Comparison of ENCODE assay signal across 21 mouse cellular contexts in genomic region chr14:114954287-114954686, GRCm38 (mm10).
DNase-seq lines count a peak whose midpoint lies in the region; ATAC-seq and TF ChIP-seq lines count a peak whose summit lies in the region.
"Had no signal": no experiment of that assay in that cellular context is flagged by ENCODE, and none has a peak within 500 bp of the region (broad histone marks: within the 10 kb centered on the region; RNA-seq: fewer than 3 reads in every experiment).

No protein-coding gene starts in this region.

- H3K4me3 ChIP-seq in hindbrain, embryonic 10.5 days: no peak overlapping the region
- H3K4me3 ChIP-seq in hindbrain, embryonic 16.5 days (ENCODE audit: low read length): no peak overlapping the region
- H3K4me3 ChIP-seq in midbrain, embryonic 10.5 days: no peak overlapping the region
- no peak overlapping the region for H3K4me3 ChIP-seq in midbrain, postnatal 0 days (ENCODE audit: low read depth, low read length)
- no peak overlapping the region for H3K4me3 ChIP-seq in embryonic facial prominence, embryonic 10.5 days
- H3K4me3 ChIP-seq: embryonic facial prominence, embryonic 12.5 days; forebrain, embryonic 12.5 days; forebrain, embryonic 15.5 days had no signal

- peak overlapping the region; percentile 79 for H3K27ac ChIP-seq in hindbrain, embryonic 10.5 days
- H3K27ac ChIP-seq in hindbrain, embryonic 16.5 days (ENCODE audit: low read depth, low read length): no peak overlapping the region
- H3K27ac ChIP-seq in midbrain, embryonic 10.5 days (replicated peaks): peak overlapping the region; percentile 79
- H3K27ac ChIP-seq in midbrain, postnatal 0 days (ENCODE audit: low read depth, low read length): no peak overlapping the region
- peak overlapping the region; percentile 44; the same call in 1 of the 2 replicates for H3K27ac ChIP-seq in embryonic facial prominence, embryonic 10.5 days (replicated peaks)
- H3K27ac ChIP-seq: embryonic facial prominence, embryonic 12.5 days; forebrain, embryonic 12.5 days; forebrain, embryonic 15.5 days had no signal

- no peak for TF ChIP-seq CTCF in midbrain, postnatal 0 days (IDR thresholded peaks at IDR 0.05)

- DNase-seq in embryo, embryonic 9.5 days (ENCODE audit: extremely low spot score): peak; percentile 26
- DNase-seq in embryo, embryonic 10 days (ENCODE audit: low spot score): no peak
- DNase-seq in hindbrain, embryonic 10.5 days (ENCODE audit: low spot score): no peak
- DNase-seq in midbrain, embryonic 10.5 days (ENCODE audit: low spot score): no peak
- DNase-seq in midbrain, postnatal 0 days (ENCODE audit: low spot score): no peak
- DNase-seq in embryonic facial prominence, embryonic 10.5 days (ENCODE audit: low spot score): no peak
- DNase-seq in thymus, postnatal 4 days: no peak
- DNase-seq: adrenal gland, adult 2 months; adrenal gland, postnatal 10 days; adrenal gland, postnatal 25 days; cerebellum, adult 11 months; cerebellum, adult 18-20 months; cerebellum, adult 8-10 months; cerebellum, adult 9-11 months; cerebellum, postnatal 14 days; cerebellum, postnatal 36 days; forebrain, postnatal 0 days had no signal

- no peaks in the 10 kb centered on the region for H3K9me3 ChIP-seq in hindbrain, embryonic 10.5 days
- no peaks in the 10 kb centered on the region for H3K9me3 ChIP-seq in hindbrain, embryonic 16.5 days (ENCODE audit: control insufficient read depth, low read length)
- no peaks in the 10 kb centered on the region for H3K9me3 ChIP-seq in midbrain, embryonic 10.5 days (replicated peaks)
- H3K9me3 ChIP-seq in midbrain, postnatal 0 days (ENCODE audit: low read length): no peaks in the 10 kb centered on the region
- no peaks in the 10 kb centered on the region for H3K9me3 ChIP-seq in embryonic facial prominence, embryonic 10.5 days
- H3K9me3 ChIP-seq: embryonic facial prominence, embryonic 12.5 days; forebrain, embryonic 12.5 days; forebrain, embryonic 15.5 days had no signal

- no peak overlapping the region for H3K4me2 ChIP-seq in hindbrain, embryonic 16.5 days (ENCODE audit: low read length)
- H3K4me2 ChIP-seq in midbrain, postnatal 0 days (ENCODE audit: low read depth, low read length, poor library complexity, severe bottlenecking): no peak overlapping the region
- H3K4me2 ChIP-seq: embryonic facial prominence, embryonic 12.5 days; forebrain, embryonic 12.5 days; forebrain, embryonic 15.5 days had no signal

- H3K9ac ChIP-seq in hindbrain, embryonic 16.5 days (ENCODE audit: low read depth, low read length): no peak overlapping the region
- no peak overlapping the region for H3K9ac ChIP-seq in midbrain, postnatal 0 days (replicated peaks; ENCODE audit: low read length, poor library complexity, severe bottlenecking)
- H3K9ac ChIP-seq: embryonic facial prominence, embryonic 12.5 days; forebrain, embryonic 12.5 days; forebrain, embryonic 15.5 days; forebrain, postnatal 0 days had no signal

- no peak for ATAC-seq in hindbrain, embryonic 16.5 days
- ATAC-seq in midbrain, postnatal 0 days (ENCODE audit: low FRiP score): no peak
- ATAC-seq: forebrain, embryonic 15.5 days; forebrain, postnatal 0 days had no signal

- peaks cover 50% of the 10 kb centered on the region for H3K4me1 ChIP-seq in hindbrain, embryonic 10.5 days (replicated peaks)
- H3K4me1 ChIP-seq in hindbrain, embryonic 16.5 days (ENCODE audit: control insufficient read depth, insufficient read depth, low read depth, low read length): no peaks in the 10 kb centered on the region; the same call in 1 of the 2 replicates
- peaks cover 62% of the 10 kb centered on the region for H3K4me1 ChIP-seq in midbrain, embryonic 10.5 days
- no peaks in the 10 kb centered on the region for H3K4me1 ChIP-seq in midbrain, postnatal 0 days (ENCODE audit: insufficient read depth, low read length)
- H3K4me1 ChIP-seq in embryonic facial prominence, embryonic 10.5 days: peaks cover 54% of the 10 kb centered on the region
- H3K4me1 ChIP-seq: forebrain, embryonic 15.5 days had no signal

- H3K27me3 ChIP-seq in hindbrain, embryonic 10.5 days (ENCODE audit: insufficient read depth, poor library complexity, severe bottlenecking): no peaks in the 10 kb centered on the region
- no peaks in the 10 kb centered on the region for H3K27me3 ChIP-seq in hindbrain, embryonic 16.5 days (replicated peaks; ENCODE audit: control insufficient read depth, insufficient read depth, low read length)
- no peaks in the 10 kb centered on the region for H3K27me3 ChIP-seq in midbrain, embryonic 10.5 days (ENCODE audit: low read depth, poor library complexity, severe bottlenecking)
- H3K27me3 ChIP-seq in midbrain, postnatal 0 days (ENCODE audit: insufficient read depth, low read length): no peaks in the 10 kb centered on the region
- no peaks in the 10 kb centered on the region for H3K27me3 ChIP-seq in embryonic facial prominence, embryonic 10.5 days (replicated peaks; ENCODE audit: low read depth, poor library complexity, severe bottlenecking)
- H3K27me3 ChIP-seq: embryonic facial prominence, embryonic 12.5 days; forebrain, embryonic 15.5 days had no signal

- WGBS in hindbrain, embryonic 10.5 days: 33% methylated on average over 4 of the region's 4 CpGs
- WGBS in hindbrain, embryonic 16.5 days: 31% methylated on average over 4 of the region's 4 CpGs
- 23% methylated on average over 4 of the region's 4 CpGs for WGBS in midbrain, embryonic 10.5 days
- 35% methylated on average over 4 of the region's 4 CpGs for WGBS in midbrain, postnatal 0 days
- WGBS in embryonic facial prominence, embryonic 10.5 days: 47% methylated on average over 4 of the region's 4 CpGs

- no peaks in the 10 kb centered on the region for H3K36me3 ChIP-seq in hindbrain, embryonic 10.5 days
- H3K36me3 ChIP-seq in hindbrain, embryonic 16.5 days (ENCODE audit: control insufficient read depth, insufficient read depth, low read length): no peaks in the 10 kb centered on the region
- no peaks in the 10 kb centered on the region for H3K36me3 ChIP-seq in midbrain, embryonic 10.5 days
- no peaks in the 10 kb centered on the region for H3K36me3 ChIP-seq in midbrain, postnatal 0 days (ENCODE audit: insufficient read depth, low read length)
- H3K36me3 ChIP-seq in embryonic facial prominence, embryonic 10.5 days (replicated peaks): no peaks in the 10 kb centered on the region
- H3K36me3 ChIP-seq: embryonic facial prominence, embryonic 12.5 days; forebrain, embryonic 12.5 days; forebrain, embryonic 15.5 days had no signal

Comparison
In these comparisons a context has a peak if more than half of its experiments do, and no peak if none do; other contexts are left out.
1. H3K27ac ChIP-seq: peak in hindbrain, embryonic 10.5 days (single experiment), midbrain, embryonic 10.5 days (single experiment) and embryonic facial prominence, embryonic 10.5 days (single experiment); none in hindbrain, embryonic 16.5 days (single experiment) and midbrain, postnatal 0 days (single experiment).